Mouse (Mus musculus) spleen, adult 2 months (tissue): ENCODE measurements around the gene Grik4. TPM values are rescaled to one million over a fixed set of nuclear protein-coding genes. Genes with fewer than 3 reads are reported as not detected.
"Not testable (repeated sequence)": the region's sequence is repeated elsewhere in the genome, so short reads cannot be mapped to it uniquely, and the experiment has no call there.

Experiments used
- DNase-seq, 2 experiments: peaks; one replicate each; pipeline versions ENCODE4 v3.0.0 to v3.0.0-alpha.2; 2012 to 2021; ENCODE audit warnings: low spot score in 2 of 2, low read depth in 1 of 2
- H3K27ac ChIP-seq: fragments of 200-500 bp; 2 replicates; pipeline ENCODE4 v1.5.1; 2012; ENCODE audit warnings: low read length, inconsistent platforms; ENCODE audit not compliant: insufficient read depth
- H3K27me3 ChIP-seq: fragments of 200-500 bp; 2 replicates; pipeline ENCODE4 v1.6.1; 2012; ENCODE audit warnings: mild to moderate bottlenecking, moderate library complexity, low read length, inconsistent platforms; ENCODE audit not compliant: control insufficient read depth, insufficient read depth
- H3K36me3 ChIP-seq: fragments of 200-500 bp; 2 replicates; pipeline ENCODE4 v1.6.1; 2012; ENCODE audit warnings: mild to moderate bottlenecking, low read length, inconsistent platforms; ENCODE audit not compliant: control insufficient read depth, insufficient read depth
- H3K4me1 ChIP-seq: fragments of 200-500 bp; 2 replicates; pipeline ENCODE4 v1.6.1; 2011; ENCODE audit warnings: inconsistent platforms; ENCODE audit not compliant: control insufficient read depth, insufficient read depth, insufficient read length
- H3K4me3 ChIP-seq: fragments of 200-500 bp; 2 replicates; pipeline ENCODE4 v1.5.1; 2011; ENCODE audit warnings: mild to moderate bottlenecking, inconsistent platforms; ENCODE audit not compliant: insufficient read depth, insufficient read length; ENCODE audit errors: extremely low read depth
- CTCF ChIP-seq: fragments of 200-500 bp; IDR thresholded peaks from 2 replicates; pipeline ENCODE4 v1.5.1; 2011; ENCODE audit warnings: mild to moderate bottlenecking, inconsistent platforms; ENCODE audit not compliant: insufficient read depth, insufficient read length, insufficient replicate concordance; ENCODE audit errors: extremely low read depth
- POLR2A ChIP-seq: fragments of 200-500 bp; IDR thresholded peaks from 2 replicates; pipeline ENCODE4 v1.6.1; 2011; ENCODE audit warnings: low read depth, low read length, inconsistent platforms
- WGBS: fragments of 180-500 bp; shearing (Covaris S2); methylation state at CpG from one replicate; pipeline ENCODE4 v1.1.7; 2018; 5-methylcytosine and 5-hydroxymethylcytosine counted together
- polyA plus RNA-seq: library from polyadenylated mRNA; depleted of rRNA; stranded (reverse); fragments of >200 nt; gene quantifications from 2 replicates; pipeline ENCODE4 v1.2.3, GENCODE M21; 2012; rRNA removed

Gene Grik4
- polyA plus RNA-seq, result 0.19 and 0.28 TPM in 2 replicates

DNA sequence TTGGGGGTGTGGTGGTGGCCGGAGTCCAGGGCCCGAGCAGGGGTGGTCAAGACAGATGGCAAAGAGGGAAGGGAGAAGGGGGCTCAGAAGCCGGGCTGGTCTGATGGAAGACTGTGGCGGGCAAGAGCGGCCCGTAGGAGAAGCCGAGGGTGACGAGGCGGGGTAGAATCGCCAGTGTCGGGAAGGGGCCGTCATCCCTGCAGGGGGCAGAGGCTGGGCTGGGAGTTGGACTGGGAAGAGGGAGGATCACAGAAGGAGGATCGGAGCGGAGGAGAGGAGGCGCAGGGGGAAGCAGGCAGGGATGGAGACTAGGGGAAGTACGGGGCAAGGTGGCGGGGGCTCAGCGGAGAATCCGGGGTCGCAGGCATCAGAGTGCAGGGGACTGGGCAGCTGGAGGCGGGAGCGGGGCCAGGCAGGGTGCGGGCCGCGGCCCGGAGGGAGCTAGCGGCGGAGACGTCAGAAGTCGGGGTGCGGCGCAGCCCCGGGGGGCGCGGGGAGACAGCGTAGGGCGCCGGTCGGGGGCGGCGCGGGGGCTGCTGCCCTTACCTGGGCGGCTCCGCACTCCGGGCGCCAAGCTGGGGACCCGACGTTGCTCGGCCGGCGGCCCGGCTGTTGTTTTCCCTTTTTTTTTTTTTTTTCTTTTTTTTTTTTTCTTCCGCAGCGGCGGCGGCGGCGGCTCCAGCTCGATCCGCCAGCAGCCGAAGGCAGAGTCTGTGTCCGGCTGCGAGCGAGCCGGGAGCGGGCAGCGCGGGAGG lies at the start of gene Grik4:
Gene Grik4 (minus strand): TSS at position 713 of the 755 bp plus-strand sequence.
- no peak within 1 kb of the TSS for H3K27ac ChIP-seq
- 3% methylated on average over 56 of the region's 68 CpGs for WGBS
- peaks cover 4% of the 10 kb centered on the region; the same call in 1 of the 2 replicates for H3K4me1 ChIP-seq
- no peak for DNase-seq
- no peak for TF ChIP-seq POLR2A
- TF ChIP-seq CTCF, result no peak
- peak within 1 kb of the TSS; percentile 32; the same call in 1 of the 2 replicates for H3K4me3 ChIP-seq
- H3K27me3 ChIP-seq, result peaks cover 17% of the 10 kb centered on the region
- no peaks in the 10 kb centered on the region for H3K36me3 ChIP-seq

DNA sequence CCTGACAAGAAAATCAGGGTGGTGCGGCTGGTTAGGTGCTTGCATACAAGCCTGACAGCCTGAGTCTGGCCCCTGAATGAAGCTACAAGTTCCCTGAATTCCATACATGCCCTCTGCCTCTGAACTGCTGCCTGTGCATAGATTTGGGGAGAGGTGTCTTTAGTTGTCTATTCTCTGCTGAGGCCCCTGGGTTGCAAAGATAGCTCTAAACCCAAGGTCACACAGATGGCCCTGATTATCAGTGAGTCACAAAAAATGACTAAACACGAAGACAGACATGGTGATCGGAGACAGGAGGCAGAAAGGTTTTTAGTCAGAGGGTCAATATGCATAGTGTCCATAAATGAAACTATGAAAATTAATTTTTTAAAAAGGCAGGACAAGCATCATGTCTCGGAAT lies 49.4 kb upstream of the Grik4 start:
- no peak overlapping the region for H3K4me3 ChIP-seq
- no peaks in the 10 kb centered on the region for H3K4me1 ChIP-seq
- DNase-seq, result no peak
- H3K36me3 ChIP-seq, result no peaks in the 10 kb centered on the region; the same call in 1 of the 2 replicates
- H3K27ac ChIP-seq, result no peak overlapping the region
- H3K27me3 ChIP-seq, result no peaks in the 10 kb centered on the region
- no peak for TF ChIP-seq POLR2A
- TF ChIP-seq CTCF, result no peak
- 92% methylated on average over 4 of the region's 4 CpGs for WGBS

DNA sequence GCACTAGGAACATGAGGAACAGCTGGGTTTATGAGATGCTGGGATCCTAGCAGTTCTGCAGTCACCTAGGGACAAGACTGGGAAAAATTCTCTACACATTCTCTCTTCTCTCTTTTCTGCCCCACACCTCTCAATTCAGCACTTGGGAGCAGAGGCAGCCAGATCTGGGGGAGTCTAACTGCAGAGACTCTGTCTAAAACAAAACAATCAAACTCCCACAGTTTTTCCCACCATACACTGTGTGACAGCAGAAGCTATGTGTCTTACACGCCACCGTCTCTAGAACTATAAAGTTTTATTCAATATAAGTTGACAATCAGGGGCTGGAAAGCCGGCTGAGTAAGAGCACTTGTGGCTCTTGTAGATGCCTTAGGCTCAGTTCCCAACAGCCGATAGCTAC lies 43.7 kb upstream of the Grik4 start:
- 88% methylated on average over 4 of the region's 4 CpGs for WGBS
- no peaks in the 10 kb centered on the region; the same call in 1 of the 2 replicates for H3K36me3 ChIP-seq

DNA sequence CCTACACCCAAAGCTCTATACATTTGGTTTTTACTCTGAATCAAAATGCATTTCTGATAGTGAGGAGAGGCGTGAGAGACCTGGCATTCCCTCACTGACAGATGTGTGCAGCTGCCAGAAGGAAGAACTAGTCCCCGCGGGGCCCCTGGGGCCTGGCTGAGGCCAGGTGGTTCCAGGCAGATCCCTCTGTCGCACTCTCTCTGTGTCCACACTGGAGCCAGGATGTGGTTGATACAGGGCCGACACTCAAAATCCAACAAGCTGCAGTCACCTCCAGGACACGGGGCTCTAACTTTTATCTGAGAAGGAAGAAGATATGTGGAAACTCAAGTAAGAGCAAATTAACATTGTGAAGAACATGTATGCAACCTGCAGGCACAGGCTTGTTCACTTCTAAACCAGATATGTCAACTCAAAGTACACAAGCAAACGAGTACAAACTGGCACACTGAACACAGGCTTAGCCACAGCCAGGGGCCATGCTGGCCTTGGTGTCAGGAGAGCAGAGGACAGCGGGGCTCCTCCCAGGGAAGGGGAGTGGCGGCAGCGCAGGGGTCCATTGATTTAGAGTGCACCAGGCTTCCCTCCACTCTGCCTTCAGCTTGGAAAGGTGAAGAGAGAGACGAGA lies 24.7 kb upstream of the Grik4 start:
- H3K36me3 ChIP-seq, result peaks cover 3% of the 10 kb centered on the region

More for the DNA sequence above, 43.7 kb upstream of the Grik4 start:
- Histone ChIP-seq H3K4me1 (no peaks in the 10 kb centered on the region), H3K27me3 (no peaks in the 10 kb centered on the region), H3K27ac (no peak overlapping the region), H3K4me3 (no peak overlapping the region)
- no peak for TF ChIP-seq CTCF
- no peak for TF ChIP-seq POLR2A
- DNase-seq, result no peak

DNA sequence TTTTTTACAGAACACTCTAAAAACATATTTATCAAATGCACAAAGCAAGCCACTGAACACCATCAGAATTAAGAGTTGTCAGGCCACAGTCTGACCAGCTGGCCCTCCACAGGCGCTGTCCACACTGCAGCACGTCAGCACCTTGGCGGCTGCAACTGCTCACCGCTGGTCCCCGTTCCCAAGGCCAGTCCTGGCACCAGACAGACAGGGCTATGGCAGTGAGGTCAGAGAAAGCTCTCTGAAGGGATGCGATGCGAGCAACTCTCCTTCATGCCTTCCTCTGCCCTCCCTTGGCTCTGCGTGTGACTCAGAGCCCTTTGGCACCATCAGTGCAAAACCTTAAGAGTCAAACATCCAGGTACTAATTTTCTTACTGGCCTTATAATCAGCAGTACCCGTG lies 23.4 kb upstream of the Grik4 start:
- H3K27ac ChIP-seq, result no peak overlapping the region

More for the DNA sequence above, 24.7 kb upstream of the Grik4 start:
- no peaks in the 10 kb centered on the region for H3K4me1 ChIP-seq
- TF ChIP-seq CTCF (no peak), POLR2A (no peak)
- 82% methylated on average over 11 of the region's 11 CpGs for WGBS
- H3K27me3 ChIP-seq, result no peaks in the 10 kb centered on the region
- H3K4me3 ChIP-seq, result no peak overlapping the region
- DNase-seq, result no peak
- no peak overlapping the region for H3K27ac ChIP-seq

DNA sequence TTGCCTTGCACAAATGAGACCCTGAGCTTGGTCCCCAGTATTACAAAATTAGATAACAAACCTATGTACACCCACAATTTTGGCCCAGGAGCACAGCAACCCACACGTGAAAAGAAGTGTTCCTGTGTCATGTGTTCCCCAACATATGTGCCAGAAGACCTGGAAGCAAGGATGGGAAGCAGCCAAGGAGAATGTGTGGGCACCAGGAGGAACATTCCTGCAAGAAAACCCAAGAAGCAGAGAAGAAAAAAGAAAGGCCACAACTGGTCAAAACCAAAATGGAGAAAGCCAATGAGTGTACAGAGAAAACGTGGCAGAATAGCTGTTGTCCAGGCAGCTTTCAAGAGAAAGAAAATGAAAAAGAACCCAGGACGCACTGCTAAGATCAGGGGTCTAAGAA lies 20.5 kb upstream of the Grik4 start:
- H3K36me3 ChIP-seq, H3K4me3 ChIP-seq, H3K27me3 ChIP-seq, DNase-seq, H3K27ac ChIP-seq, H3K4me1 ChIP-seq: not testable (repeated sequence)
- 84% methylated on average over 3 of the region's 3 CpGs for WGBS

More for the DNA sequence above, 23.4 kb upstream of the Grik4 start:
- DNase-seq, result no peak
- Histone ChIP-seq H3K4me3 (no peak overlapping the region), H3K4me1 (no peaks in the 10 kb centered on the region), H3K27me3 (no peaks in the 10 kb centered on the region), H3K36me3 (peaks cover 3% of the 10 kb centered on the region)
- no peak for TF ChIP-seq CTCF
- no peak for TF ChIP-seq POLR2A
- 91% methylated on average over 9 of the region's 9 CpGs for WGBS

DNA sequence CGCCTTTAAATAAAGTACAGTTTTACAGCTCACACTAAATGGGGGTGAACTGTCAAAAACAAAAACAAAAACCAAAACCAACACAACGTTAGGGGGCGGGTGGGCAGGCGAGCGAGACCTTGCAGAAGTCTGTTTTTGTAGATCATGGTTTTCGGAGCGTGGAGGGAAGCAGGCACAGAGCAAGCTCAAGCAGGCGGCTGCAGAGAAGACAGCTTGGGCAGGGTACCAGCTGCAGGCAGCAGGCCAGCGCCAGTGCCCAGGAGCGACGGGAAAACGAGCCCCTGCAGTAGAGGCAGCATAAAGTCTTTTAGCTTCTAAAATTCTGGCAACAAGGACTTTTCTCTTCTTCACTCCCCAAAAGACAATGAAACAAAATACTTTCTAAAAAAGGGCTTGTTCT lies 20.1 kb upstream of the Grik4 start:
- WGBS, result 88% methylated on average over 12 of the region's 12 CpGs
- no peak overlapping the region for H3K4me3 ChIP-seq
- H3K36me3 ChIP-seq, result peaks cover 3% of the 10 kb centered on the region
- no peak for TF ChIP-seq POLR2A
- no peak for TF ChIP-seq CTCF
- DNase-seq, result no peak
- no peak overlapping the region for H3K27ac ChIP-seq
- no peaks in the 10 kb centered on the region for H3K27me3 ChIP-seq
- no peaks in the 10 kb centered on the region for H3K4me1 ChIP-seq
